18 mouse cellular contexts compared by ENCODE assay signal in genomic region chr1:138299576-138299975, GRCm38 (mm10). TPM values are rescaled to one million over a fixed set of nuclear protein-coding genes. Genes with fewer than 3 reads are reported as not detected.
A peak's percentile ranks its signal among the peaks of the same experiment; 100 is the strongest.
DNase-seq lines count a peak whose midpoint lies in the region; TF ChIP-seq lines count a peak whose summit lies in the region.
"Had no signal": no experiment of that assay in that cellular context is flagged by ENCODE, and none has a peak within 500 bp of the region (broad histone marks: within the 10 kb centered on the region; RNA-seq: fewer than 3 reads in every experiment).

No protein-coding gene starts in this region.

- peak; percentile 58 for DNase-seq in ovary, adult 18-20 months (ENCODE audit: low spot score)
- no peak for DNase-seq in ovary, postnatal 10 days (ENCODE audit: low spot score)
- peak; percentile 43 for DNase-seq in adrenal gland, postnatal 14 days
- peak; percentile 89 for DNase-seq in naive thymus-derived CD4-positive, alpha-beta T cell, adult 2 months (ENCODE audit: low read depth)
- DNase-seq in thymus, postnatal 25 days = peak; percentile 84
- DNase-seq in left cerebral cortex, adult 2 months (ENCODE audit: extremely low spot score in 1 of 2, low spot score in 2 of 2) = no peak
- no peak for DNase-seq in layer of hippocampus, adult 2 months (ENCODE audit: low spot score in 2 of 2)
- no peak for DNase-seq in heart, adult 9 months (ENCODE audit: low spot score in 2 of 2)
- DNase-seq: cerebellum, adult 8-10 months; kidney, postnatal 36 days; right cerebral cortex, postnatal 4 days had no signal

- intact Hi-C loops in left cerebral cortex, adult 2 months (cut with DNase I) = no loop called here

- TF ChIP-seq CTCF in left cerebral cortex, adult 2 months (IDR thresholded peaks at IDR 0.05) = no peak
- TF ChIP-seq CTCF in layer of hippocampus, adult 2 months (conservative IDR thresholded peaks at IDR 0.05) = no peak

- H3K4me3 ChIP-seq in left cerebral cortex, adult 2 months = no peak overlapping the region
- H3K4me3 ChIP-seq in layer of hippocampus, adult 2 months = no peak overlapping the region
- H3K4me3 ChIP-seq: midbrain, embryonic 12.5 days; neural tube, embryonic 13.5 days had no signal

- H3K27ac ChIP-seq in left cerebral cortex, adult 2 months = no peak overlapping the region
- no peak overlapping the region for H3K27ac ChIP-seq in layer of hippocampus, adult 2 months
- H3K27ac ChIP-seq: hindbrain, postnatal 0 days; liver, embryonic 14.5 days; midbrain, embryonic 12.5 days; neural tube, embryonic 13.5 days had no signal

RNA-seq across cellular contexts. Expression of gene Atp6v1g3, which starts 26.0 kb away (rescaled TPM):
- total RNA-seq in adrenal gland, postnatal 14 days (2021) = not detected in 2 replicates
- not detected for total RNA-seq in left cerebral cortex, adult 2 months (2021)
- total RNA-seq in layer of hippocampus, adult 2 months (2021) = not detected
- total RNA-seq: G1E; heart, adult 8-10 months; hindbrain, postnatal 0 days; left cerebral cortex, adult 18-20 months had no signal

Comparison
In these comparisons a context has a peak if more than half of its experiments do, and no peak if none do; other contexts are left out.
1. DNase-seq: peak in ovary, adult 18-20 months (single experiment), adrenal gland, postnatal 14 days (single experiment), naive thymus-derived CD4-positive, alpha-beta T cell, adult 2 months (single experiment) and thymus, postnatal 25 days (single experiment); none in ovary, postnatal 10 days (single experiment), left cerebral cortex, adult 2 months (0 of 2), layer of hippocampus, adult 2 months (0 of 2) and heart, adult 9 months (0 of 2).